Mouse (Mus musculus): ENCODE measurements around the gene Capn2. TPM values are rescaled to one million over a fixed set of nuclear protein-coding genes. Genes with fewer than 3 reads are reported as not detected.

Capn2 gene
- polyA plus RNA-seq (2014; fragmentation: Illumina TruSeq; extraction: RNeasy Lipid Tissue Mini Kit (QIAGEN cat#74804); ENCODE audit: low read depth, low replicate concordance): 29.1 TPM

DNA sequence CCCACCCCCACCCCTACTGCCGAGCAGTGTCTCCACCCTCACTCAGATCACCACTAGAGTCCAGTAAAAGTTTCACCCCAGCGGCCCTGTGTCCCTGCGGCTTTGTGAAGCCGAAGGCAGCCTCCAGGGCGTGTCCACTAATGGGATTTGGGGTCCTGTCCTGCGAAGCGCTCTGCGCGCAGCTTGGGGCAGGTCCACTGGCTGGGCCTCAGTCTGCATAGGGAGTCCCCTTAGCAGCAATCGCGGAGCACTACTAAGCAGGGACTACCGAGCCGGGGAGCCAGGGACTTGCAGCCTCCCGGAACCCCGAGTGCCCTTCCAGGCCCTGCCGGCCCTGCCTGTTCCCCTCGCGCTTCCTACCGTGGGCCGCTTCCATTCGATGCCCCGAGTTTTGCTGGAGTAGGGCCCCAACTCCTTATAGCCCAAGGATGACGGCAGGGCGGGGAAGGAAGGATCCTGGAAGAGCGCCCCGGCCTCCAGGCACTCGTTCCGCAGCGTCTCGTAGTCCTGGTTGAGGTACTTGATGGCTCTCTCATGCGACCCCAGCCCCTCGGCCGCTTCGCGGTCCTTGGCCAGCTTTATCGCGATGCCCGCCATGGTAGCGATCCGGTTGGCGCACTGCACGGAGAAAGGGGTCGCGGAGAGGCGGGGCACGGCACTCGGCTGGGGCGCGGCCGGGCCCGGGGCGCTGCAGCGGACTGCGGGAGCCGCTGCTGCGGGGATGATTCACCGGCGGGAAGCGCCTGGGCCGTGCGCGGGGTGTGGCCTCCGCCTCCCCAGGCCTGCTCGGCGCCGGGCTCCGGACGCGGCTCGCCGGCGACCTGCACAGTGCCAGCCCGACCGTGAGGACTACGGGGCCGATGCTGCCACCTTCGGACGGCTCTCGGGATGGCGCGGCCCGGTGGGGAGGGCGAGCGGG lies at the start of gene Capn2:
Gene Capn2 (minus strand): TSS at position 851 of the 919 bp plus-strand sequence.

DNA sequence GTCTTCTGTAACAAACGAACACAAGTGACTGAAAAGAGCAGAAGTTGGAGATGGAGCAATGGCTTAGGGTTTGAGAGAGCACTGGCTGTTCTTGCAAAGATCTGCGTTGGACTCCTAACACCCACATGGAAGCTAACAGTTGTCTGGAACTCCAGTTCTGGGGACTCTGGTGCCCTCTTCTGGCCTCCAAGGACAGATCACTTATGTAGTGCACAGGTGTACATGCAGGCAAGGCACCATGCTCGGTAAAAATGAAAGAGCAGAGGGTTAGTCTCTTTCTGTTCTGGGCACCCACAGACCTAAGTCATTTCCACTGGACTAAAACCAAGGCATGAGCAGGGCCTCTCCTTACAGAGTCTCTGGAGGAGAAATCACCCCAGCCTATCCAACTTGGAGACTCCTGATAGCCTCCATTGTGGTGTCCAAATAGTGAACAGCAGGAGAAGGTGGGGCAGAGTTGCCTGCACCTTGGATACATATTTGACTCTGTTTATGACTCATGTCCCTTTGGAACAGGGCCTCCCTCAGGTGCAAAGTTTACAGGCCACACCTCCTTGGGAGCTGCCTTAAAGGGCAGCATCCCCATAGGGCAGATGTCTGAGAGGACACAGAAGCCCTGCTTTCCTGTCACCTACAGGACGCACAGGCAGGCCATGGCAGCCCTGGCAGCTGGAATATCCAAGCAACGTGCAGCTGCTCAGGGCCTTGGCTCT lies 47.2 kb upstream of the Capn2 start, which contains the start of gene Capn8:
Gene Capn8 (plus strand): TSS at position 600 of the 713 bp plus-strand sequence.

Other genes with a start within 250 kb of the Capn2 start
- gene Degs1, start 234.8 kb downstream of the Capn2 start, polyA plus RNA-seq (2014; fragmentation: Illumina TruSeq; extraction: RNeasy Lipid Tissue Mini Kit (QIAGEN cat#74804); ENCODE audit: low read depth, low replicate concordance): 156 TPM
- gene Fbxo28, start 176.0 kb downstream of the Capn2 start, polyA plus RNA-seq (2014; fragmentation: Illumina TruSeq; extraction: RNeasy Lipid Tissue Mini Kit (QIAGEN cat#74804); ENCODE audit: low read depth, low replicate concordance): 6.4 TPM
- gene Trp53bp2, start 108.4 kb downstream of the Capn2 start, polyA plus RNA-seq (2014; fragmentation: Illumina TruSeq; extraction: RNeasy Lipid Tissue Mini Kit (QIAGEN cat#74804); ENCODE audit: low read depth, low replicate concordance): 3.9 TPM
- not detected for gene Capn8, start 47.4 kb upstream of the Capn2 start, polyA plus RNA-seq (2014; fragmentation: Illumina TruSeq; extraction: RNeasy Lipid Tissue Mini Kit (QIAGEN cat#74804); ENCODE audit: low read depth, low replicate concordance)
- not detected for gene Ccdc185, start 231.6 kb upstream of the Capn2 start, polyA plus RNA-seq (2014; fragmentation: Illumina TruSeq; extraction: RNeasy Lipid Tissue Mini Kit (QIAGEN cat#74804); ENCODE audit: low read depth, low replicate concordance)
- gene Susd4, start 246.3 kb upstream of the Capn2 start, polyA plus RNA-seq (2014; fragmentation: Illumina TruSeq; extraction: RNeasy Lipid Tissue Mini Kit (QIAGEN cat#74804); ENCODE audit: low read depth, low replicate concordance): 0.69 TPM